Mouse (Mus musculus) stomach, postnatal 0 days (tissue): Measurements from ENCODE around the gene Agtpbp1. TPM values are rescaled to one million over a fixed set of nuclear protein-coding genes. Genes with fewer than 3 reads are reported as not detected.

Experiments
- ATAC-seq: fragments of 200-750 bp; cut with Nextera tagmentation; 2 replicates; pipeline ENCODE4 v1.8.0; 2017; ENCODE audit not compliant: low FRiP score, low TSS enrichment
- DNase-seq: peaks from one replicate; pipeline ENCODE4 v3.0.0-alpha.2; 2016; ENCODE audit warnings: low spot score
- H3K27ac ChIP-seq: fragments of 300-500 bp; sonication (generic); replicated peaks from 2 replicates; pipeline ENCODE4 v1.5.1; 2014; ENCODE audit warnings: mild to moderate bottlenecking, control low read depth
- H3K27me3 ChIP-seq: fragments of 300-500 bp; sonication (generic); 2 replicates; pipeline ENCODE4 v1.6.1; 2014; ENCODE audit warnings: low read length; ENCODE audit not compliant: control insufficient read depth, insufficient read depth
- H3K36me3 ChIP-seq: fragments of 300-500 bp; sonication (generic); 2 replicates; pipeline ENCODE4 v1.6.1; 2014; ENCODE audit warnings: low read length, mixed read lengths; ENCODE audit not compliant: control insufficient read depth, insufficient read depth
- H3K4me1 ChIP-seq: fragments of 300-500 bp; sonication (generic); replicated peaks from 2 replicates; pipeline ENCODE4 v1.6.1; 2014; ENCODE audit warnings: antibody characterized with exemption; ENCODE audit not compliant: control insufficient read depth, insufficient read depth
- H3K4me2 ChIP-seq: fragments of 300-500 bp; sonication (generic); replicated peaks from 2 replicates; pipeline ENCODE4 v1.6.1; 2014; ENCODE audit warnings: low read depth, mild to moderate bottlenecking, control low read depth, moderate library complexity
- H3K4me3 ChIP-seq: fragments of 300-500 bp; sonication (generic); 2 replicates; pipeline ENCODE4 v1.5.1; 2014; ENCODE audit warnings: low read depth, low read length, control low read depth
- H3K9ac ChIP-seq: fragments of 300-500 bp; sonication (generic); 2 replicates; pipeline ENCODE4 v1.6.1; 2014; ENCODE audit warnings: mild to moderate bottlenecking, low read length, control low read depth, mixed read lengths
- H3K9me3 ChIP-seq: fragments of 300-500 bp; sonication (generic); 2 replicates; pipeline ENCODE4 v1.6.1; 2016; ENCODE audit warnings: low read length; ENCODE audit not compliant: control insufficient read depth
- CTCF ChIP-seq: IDR thresholded peaks from 2 replicates; pipeline ENCODE4 v1.5.1; 2016; ENCODE audit warnings: antibody characterized with exemption, low read depth, mild to moderate bottlenecking, moderate library complexity
- EP300 ChIP-seq: optimal IDR thresholded peaks from 2 replicates; pipeline ENCODE3; 2016; ENCODE audit warnings: antibody characterized with exemption
- WGBS: fragments of 180-500 bp; shearing (Covaris S2); extraction: QIAGEN DNeasy Blood & Tissue Kit; methylation state at CpG from one replicate; pipeline ENCODE4 v1.1.7; 2014; 5-methylcytosine and 5-hydroxymethylcytosine counted together
- polyA plus RNA-seq: library from polyadenylated mRNA; unstranded; fragments of >200 nt; fragmentation: Nextera tagmentation; extraction: Ambion mirVana; gene quantifications from 2 replicates; pipeline ENCODE4 v1.2.1, GENCODE M21; 2015

Gene Agtpbp1
- polyA plus RNA-seq, 1 experiment from 2014 or later = 12.4 TPM

DNA sequence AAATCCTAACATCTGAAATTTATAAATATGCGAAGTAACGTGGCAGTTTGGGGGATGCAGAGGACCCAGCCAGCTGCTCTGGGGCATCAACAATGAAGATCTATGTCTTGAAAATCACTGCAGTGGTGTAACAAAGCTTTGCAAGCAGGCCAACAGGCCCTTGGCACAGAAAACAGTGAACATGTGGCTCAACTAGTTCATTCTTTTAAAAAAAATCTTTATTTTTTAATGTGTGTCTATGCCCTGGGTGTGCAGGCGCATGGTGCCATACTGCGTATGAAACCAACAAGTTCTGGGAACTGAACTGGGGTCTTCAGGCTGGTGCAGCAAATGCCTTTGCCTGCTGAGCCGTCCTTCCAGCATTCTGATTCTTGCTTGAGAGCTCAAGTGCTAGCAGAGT lies 32.7 kb downstream of the Agtpbp1 start:
- TF ChIP-seq EP300 = no peak
- TF ChIP-seq CTCF = no peak
- 77% methylated on average over 5 of the region's 5 CpGs for WGBS
- Histone ChIP-seq H3K36me3 (no peaks in the 10 kb centered on the region), H3K27me3 (no peaks in the 10 kb centered on the region), H3K9ac (no peak overlapping the region), H3K4me2 (no peak overlapping the region), H3K4me3 (no peak overlapping the region), H3K4me1 (0 out of 2 replicates have a peak, but pooled peaks cover 7% of the 10 kb centered on the region), H3K9me3 (no peaks in the 10 kb centered on the region), H3K27ac (no peak overlapping the region)
- no peak for ATAC-seq
- DNase-seq = no peak

GRCm38 (mm10) chr13:59549318-59549798 lies 35.7 kb downstream of the Agtpbp1 start:
- H3K4me1 ChIP-seq = no peaks in the 10 kb centered on the region
- no peak for TF ChIP-seq EP300
- TF ChIP-seq CTCF = no peak
- DNase-seq = no peak
- no peak overlapping the region for H3K9ac ChIP-seq
- no peaks in the 10 kb centered on the region for H3K27me3 ChIP-seq
- 46% methylated on average over 1 of the region's 1 CpGs for whole genome bisulfite sequencing
- H3K4me2 ChIP-seq = no peak overlapping the region
- no peaks in the 10 kb centered on the region for H3K9me3 ChIP-seq
- ATAC-seq = no peak
- no peak overlapping the region for H3K4me3 ChIP-seq
- H3K36me3 ChIP-seq = no peaks in the 10 kb centered on the region
- H3K27ac ChIP-seq = no peak overlapping the region

DNA sequence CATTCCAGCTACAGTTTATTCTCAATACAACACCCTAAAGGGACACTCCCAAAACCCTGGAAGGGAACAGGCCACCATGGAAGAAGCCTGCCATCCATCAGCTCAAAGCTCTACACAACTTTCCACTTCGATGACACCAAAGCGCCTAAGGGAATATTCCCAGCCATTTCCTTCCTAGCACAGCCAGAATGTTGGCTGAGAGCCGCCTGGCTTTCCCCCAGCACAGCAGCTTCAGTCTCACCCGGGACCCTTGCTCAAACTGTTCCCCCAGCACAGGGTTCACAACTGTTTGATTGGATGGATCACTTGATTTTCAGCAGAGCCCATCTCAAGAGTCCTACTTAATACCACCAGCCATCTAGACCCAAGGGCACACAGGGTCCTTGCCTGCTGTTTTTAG lies 37.3 kb downstream of the Agtpbp1 start:
- TF ChIP-seq EP300 (no peak), CTCF (no peak)
- Histone ChIP-seq H3K9me3 (no peaks in the 10 kb centered on the region), H3K36me3 (no peaks in the 10 kb centered on the region), H3K27me3 (no peaks in the 10 kb centered on the region), H3K4me2 (no peak overlapping the region), H3K4me3 (no peak overlapping the region), H3K9ac (no peak overlapping the region), H3K4me1 (no peaks in the 10 kb centered on the region), H3K27ac (0 out of 2 replicates have a peak overlapping the region, but pooled peaks have one; percentile 14)
- DNase-seq (no peak), ATAC-seq (0 out of 2 replicates have a peak, but pooled peaks have one; percentile 29)
- WGBS = 50% methylated on average over 4 of the region's 4 CpGs

DNA sequence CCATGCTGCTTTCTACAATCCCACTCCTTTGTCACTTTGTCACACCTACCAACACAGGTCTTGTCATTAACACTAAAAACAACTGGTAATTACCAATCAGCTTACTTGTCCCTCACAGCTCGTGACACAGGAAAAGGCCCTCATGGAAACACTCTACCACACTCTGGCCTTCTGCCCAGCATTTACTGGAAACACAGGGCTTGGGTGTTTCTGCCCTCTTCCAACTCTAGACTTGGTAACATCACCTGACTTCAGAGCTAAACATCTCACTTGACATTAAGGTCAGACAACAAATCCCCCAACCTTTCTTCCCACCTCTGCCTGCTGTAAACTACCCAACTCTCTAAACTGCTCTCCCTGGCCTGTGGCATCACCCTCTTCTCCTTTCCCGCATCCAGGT lies 37.9 kb downstream of the Agtpbp1 start:
- Histone ChIP-seq H3K4me3 (no peak overlapping the region), H3K4me1 (no peaks in the 10 kb centered on the region), H3K9me3 (no peaks in the 10 kb centered on the region), H3K4me2 (no peak overlapping the region), H3K27ac (no peak overlapping the region; the same call in 1 of the 2 replicates), H3K27me3 (no peaks in the 10 kb centered on the region), H3K36me3 (no peaks in the 10 kb centered on the region), H3K9ac (no peak overlapping the region)
- TF ChIP-seq EP300 (no peak), CTCF (no peak)
- WGBS = 73% methylated on average over 2 of the region's 2 CpGs
- DNase-seq (no peak), ATAC-seq (no peak)

DNA sequence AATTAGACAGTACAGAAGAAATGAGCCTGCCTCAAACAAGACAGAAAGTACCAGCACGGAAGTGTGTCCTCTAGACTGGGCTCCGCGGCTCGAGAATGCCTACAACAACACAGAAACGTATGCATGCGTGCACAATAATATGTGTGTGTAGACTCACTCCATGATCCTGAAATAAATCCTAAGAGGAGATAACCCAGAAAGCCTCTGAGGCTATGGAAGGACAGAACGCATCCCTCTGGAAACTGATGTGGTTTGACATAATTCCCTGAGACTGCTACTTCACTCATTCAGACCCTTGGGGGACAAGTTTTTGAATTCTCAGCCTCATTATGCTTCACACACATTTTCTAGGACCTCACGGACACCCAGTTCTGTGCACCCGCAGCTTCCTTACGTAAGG lies 42.6 kb downstream of the Agtpbp1 start:
- Histone ChIP-seq H3K4me2 (no peak overlapping the region), H3K27me3 (no peaks in the 10 kb centered on the region), H3K9ac (no peak overlapping the region), H3K27ac (no peak overlapping the region), H3K4me1 (no peaks in the 10 kb centered on the region), H3K4me3 (no peak overlapping the region), H3K9me3 (no peaks in the 10 kb centered on the region), H3K36me3 (no peaks in the 10 kb centered on the region)
- TF ChIP-seq CTCF (no peak), EP300 (no peak)
- 87% methylated on average over 10 of the region's 10 CpGs for WGBS
- no peak for ATAC-seq
- DNase-seq = no peak

GRCm38 (mm10) chr13:59540030-59540429 lies 45.0 kb downstream of the Agtpbp1 start:
- Histone ChIP-seq H3K9me3 (no peaks in the 10 kb centered on the region), H3K4me3 (no peak overlapping the region), H3K9ac (no peak overlapping the region), H3K27ac (no peak overlapping the region), H3K27me3 (no peaks in the 10 kb centered on the region), H3K4me2 (no peak overlapping the region), H3K36me3 (no peaks in the 10 kb centered on the region), H3K4me1 (no peaks in the 10 kb centered on the region)
- 81% methylated on average over 5 of the region's 5 CpGs for WGBS
- no peak for DNase-seq
- TF ChIP-seq CTCF (no peak), EP300 (no peak)
- no peak for ATAC-seq
